Mouse (Mus musculus) CH12.LX (cell line): Measurements from ENCODE around the gene Gm20458. TPM values are rescaled to one million over a fixed set of nuclear protein-coding genes. Genes with fewer than 3 reads are reported as not detected.

ENCODE experiments used
- DNase-seq: peaks from one replicate; pipeline ENCODE4 v3.0.0-alpha.2; 2013; ENCODE audit errors: extremely low read depth
- H3K27ac ChIP-seq: 2 replicates; pipeline ENCODE4 v1.5.1; 2012; ENCODE audit warnings: low read depth, mild to moderate bottlenecking, control low read depth, moderate library complexity; ENCODE audit not compliant: insufficient read depth
- H3K27me3 ChIP-seq: replicated peaks from 2 replicates; pipeline ENCODE3; 2012; ENCODE audit warnings: inconsistent platforms
- H3K36me3 ChIP-seq, 2 experiments: replicated peaks in 1 of 2; 2 replicates each; pipeline versions ENCODE3 to v1.6.1; 2012; ENCODE audit warnings: inconsistent platforms in 1 of 2, low read length in 1 of 2, mild to moderate bottlenecking in 1 of 2, mixed read lengths in 1 of 2, moderate library complexity in 1 of 2; ENCODE audit not compliant: control insufficient read depth in 1 of 2, insufficient read depth in 1 of 2
- H3K4me1 ChIP-seq, 2 experiments: 2 replicates each; pipeline ENCODE4 v1.6.1; 2012; ENCODE audit warnings: inconsistent platforms in 1 of 2, moderate library complexity in 1 of 2; ENCODE audit not compliant: insufficient read depth in 2 of 2, control insufficient read depth in 1 of 2
- H3K4me2 ChIP-seq: 2 replicates; pipeline ENCODE4 v1.6.1; 2012; ENCODE audit warnings: low read depth, mild to moderate bottlenecking, control low read depth; ENCODE audit not compliant: poor library complexity, insufficient read depth, severe bottlenecking
- H3K4me3 ChIP-seq, 3 experiments: fragments of 150-350 bp in 1 of 3; sonication (generic) in 1 of 3; replicated peaks in 1 of 3; 2 replicates each; pipeline versions ENCODE3 to v1.5.1; 2011 to 2012; ENCODE audit warnings: low read depth in 2 of 3, low read length in 2 of 3, mild to moderate bottlenecking in 2 of 3, moderate library complexity in 2 of 3, control low read depth in 1 of 3, improper control_type of control experiment in 1 of 3, inconsistent platforms in 1 of 3, mixed read lengths in 1 of 3; ENCODE audit not compliant: poor library complexity in 1 of 3
- H3K79me2 ChIP-seq: replicated peaks from 2 replicates; pipeline ENCODE4 v1.6.1; 2012; ENCODE audit warnings: mild to moderate bottlenecking, moderate library complexity; ENCODE audit not compliant: control insufficient read depth, poor library complexity, insufficient read depth, severe bottlenecking; ENCODE audit errors: extremely low read depth
- H3K9ac ChIP-seq: 2 replicates; pipeline ENCODE4 v1.6.1; 2012; ENCODE audit warnings: low read depth, mild to moderate bottlenecking, control low read depth, moderate library complexity; ENCODE audit not compliant: insufficient read depth
- H3K9me3 ChIP-seq: replicated peaks from 2 replicates; pipeline ENCODE3; 2012; ENCODE audit warnings: low read length, inconsistent platforms, mixed read lengths
- BHLHE40 ChIP-seq: IDR thresholded peaks from 2 replicates; pipeline ENCODE4 v1.6.1; 2011; ENCODE audit warnings: mild to moderate bottlenecking, low read depth, low read length, improper control_type of control experiment
- CHD1 ChIP-seq: IDR thresholded peaks from 2 replicates; pipeline ENCODE4 v1.6.1; 2012; ENCODE audit warnings: low read depth, low read length, improper control_type of control experiment, inconsistent platforms
- CHD2 ChIP-seq: IDR thresholded peaks from 2 replicates; pipeline ENCODE4 v1.6.1; 2011; ENCODE audit warnings: low read length, improper control_type of control experiment
- CTCF ChIP-seq, 2 experiments: IDR thresholded peaks in 1 of 2; conservative IDR thresholded peaks in 1 of 2; 2 replicates each; pipeline ENCODE4 v1.5.1; 2011 to 2012; ENCODE audit warnings: low read depth in 2 of 2, low read length in 2 of 2, improper control_type of control experiment in 1 of 2, inconsistent platforms in 1 of 2, mild to moderate bottlenecking in 1 of 2, moderate library complexity in 1 of 2
- ELF1 ChIP-seq: IDR thresholded peaks from 2 replicates; pipeline ENCODE4 v1.6.1; 2014; ENCODE audit warnings: low read depth, mild to moderate bottlenecking, inconsistent platforms, low read length, improper control_type of control experiment
- EP300 ChIP-seq: IDR thresholded peaks from 2 replicates; pipeline ENCODE4 v1.6.1; 2011; ENCODE audit warnings: low read length, improper control_type of control experiment
- GABPA ChIP-seq: IDR thresholded peaks from 2 replicates; pipeline ENCODE4 v1.6.1; 2012; ENCODE audit warnings: low read depth, low read length, improper control_type of control experiment, inconsistent platforms; ENCODE audit not compliant: insufficient replicate concordance
- HCFC1 ChIP-seq: IDR thresholded peaks from 2 replicates; pipeline ENCODE4 v1.6.1; 2012; ENCODE audit warnings: low read depth, mild to moderate bottlenecking, inconsistent platforms, low read length, improper control_type of control experiment
- IRF4 ChIP-seq: IDR thresholded peaks from 2 replicates; pipeline ENCODE4 v1.6.1; 2014; ENCODE audit warnings: low read depth, mild to moderate bottlenecking, inconsistent platforms, low read length, improper control_type of control experiment
- JUN ChIP-seq: IDR thresholded peaks from 2 replicates; pipeline ENCODE4 v1.6.1; 2011; ENCODE audit warnings: low read depth, mild to moderate bottlenecking, low read length, improper control_type of control experiment, moderate library complexity; ENCODE audit not compliant: insufficient read depth
- KAT2A ChIP-seq: IDR thresholded peaks from 2 replicates; pipeline ENCODE4 v1.6.1; 2012; ENCODE audit warnings: low read length, improper control_type of control experiment, inconsistent platforms; ENCODE audit not compliant: insufficient replicate concordance
- MAFK ChIP-seq: IDR thresholded peaks from 2 replicates; pipeline ENCODE4 v1.6.1; 2011; ENCODE audit warnings: low read length, improper control_type of control experiment; ENCODE audit not compliant: insufficient replicate concordance
- MAX ChIP-seq: IDR thresholded peaks from 2 replicates; pipeline ENCODE4 v1.6.1; 2011; ENCODE audit warnings: low read length, improper control_type of control experiment
- MAZ ChIP-seq: IDR thresholded peaks from 2 replicates; pipeline ENCODE4 v1.6.1; 2012; ENCODE audit warnings: low read depth, mild to moderate bottlenecking, inconsistent platforms, low read length, improper control_type of control experiment, moderate library complexity
- MXI1 ChIP-seq: IDR thresholded peaks from 2 replicates; pipeline ENCODE4 v1.6.1; 2011; ENCODE audit warnings: mild to moderate bottlenecking, low read depth, low read length, improper control_type of control experiment
- NELFE ChIP-seq: IDR thresholded peaks from 2 replicates; pipeline ENCODE4 v1.6.1; 2011; ENCODE audit warnings: low read depth, low read length, improper control_type of control experiment
- NRF1 ChIP-seq: IDR thresholded peaks from 2 replicates; pipeline ENCODE4 v1.6.1; 2014; ENCODE audit warnings: low read depth, mild to moderate bottlenecking, inconsistent platforms, low read length, improper control_type of control experiment, moderate library complexity
- PAX5 ChIP-seq: IDR thresholded peaks from 2 replicates; pipeline ENCODE4 v1.6.1; 2012; ENCODE audit warnings: low read length, inconsistent platforms, mixed read lengths
- POLR2A ChIP-seq: IDR thresholded peaks from 2 replicates; pipeline ENCODE4 v1.6.1; 2011; ENCODE audit warnings: low read depth, mild to moderate bottlenecking, improper control_type of control experiment, low read length
- RCOR1 ChIP-seq: conservative IDR thresholded peaks from 2 replicates; pipeline ENCODE4 v1.6.1; 2012; ENCODE audit warnings: low read depth, mild to moderate bottlenecking, inconsistent platforms, low read length, improper control_type of control experiment
- SIN3A ChIP-seq: IDR thresholded peaks from 2 replicates; pipeline ENCODE4 v1.6.1; 2012; ENCODE audit warnings: low read length, improper control_type of control experiment, inconsistent platforms
- SMC3 ChIP-seq: IDR thresholded peaks from 2 replicates; pipeline ENCODE4 v1.6.1; 2011; ENCODE audit warnings: low read depth, low read length, improper control_type of control experiment
- TCF12 ChIP-seq: IDR thresholded peaks from 2 replicates; pipeline ENCODE4 v1.6.1; 2014; ENCODE audit warnings: low read depth, mild to moderate bottlenecking, inconsistent platforms, low read length, improper control_type of control experiment
- USF2 ChIP-seq: conservative IDR thresholded peaks from 2 replicates; pipeline ENCODE4 v1.6.1; 2011; ENCODE audit warnings: low read depth, low read length, improper control_type of control experiment
- ZC3H11A ChIP-seq: IDR thresholded peaks from 2 replicates; pipeline ENCODE4 v1.6.1; 2012; ENCODE audit warnings: low read depth, mild to moderate bottlenecking, inconsistent platforms, low read length, improper control_type of control experiment
- ZMIZ1 ChIP-seq: IDR thresholded peaks from 2 replicates; pipeline ENCODE4 v1.6.1; 2012; ENCODE audit warnings: low read depth, mild to moderate bottlenecking, inconsistent platforms, low read length, improper control_type of control experiment
- ZNF384 ChIP-seq: IDR thresholded peaks from 2 replicates; pipeline ENCODE4 v1.6.1; 2012; ENCODE audit warnings: low read depth, low read length, improper control_type of control experiment, inconsistent platforms
- dilution Hi-C: fragments of 300-500 bp; cut with MboI; formaldehyde crosslinking; loops from 2 replicates; pipeline ENCODE4 v1.14.3; 2020; ENCODE audit warnings: low sequenced_read_pairs; ENCODE audit not compliant: extremely low pct_unique_long_range_greater_than_20kb, extremely low pct_ligation_motif_present
- in situ Hi-C: fragments of 300-500 bp; cut with MboI; formaldehyde crosslinking; loops from 3 replicates; pipeline ENCODE4 v1.14.3; 2019; ENCODE audit warnings: low sequenced_read_pairs, low pct_ligation_motif_present, low pct_unique_long_range_greater_than_20kb, mixed read lengths
- polyA plus RNA-seq: library from polyadenylated mRNA; unstranded; fragments of >175 nt; gene quantifications from 2 replicates; pipeline ENCODE4 v1.2.1, GENCODE M21; 2012; ENCODE audit warnings: low read depth; ENCODE audit not compliant: insufficient read length
- total RNA-seq, 2 experiments: library from RNA; depleted of rRNA; stranded (reverse); fragments of 300-350 nt in 1 of 2; fragments of >200 nt in 1 of 2; gene quantifications; 2 replicates each; pipeline ENCODE4 v1.2.3; 2012 to 2014

Gm20458 gene
- total and polyA plus RNA-seq, 3 experiments: 0.31 to 1.1 (median 0.74) TPM

DNA sequence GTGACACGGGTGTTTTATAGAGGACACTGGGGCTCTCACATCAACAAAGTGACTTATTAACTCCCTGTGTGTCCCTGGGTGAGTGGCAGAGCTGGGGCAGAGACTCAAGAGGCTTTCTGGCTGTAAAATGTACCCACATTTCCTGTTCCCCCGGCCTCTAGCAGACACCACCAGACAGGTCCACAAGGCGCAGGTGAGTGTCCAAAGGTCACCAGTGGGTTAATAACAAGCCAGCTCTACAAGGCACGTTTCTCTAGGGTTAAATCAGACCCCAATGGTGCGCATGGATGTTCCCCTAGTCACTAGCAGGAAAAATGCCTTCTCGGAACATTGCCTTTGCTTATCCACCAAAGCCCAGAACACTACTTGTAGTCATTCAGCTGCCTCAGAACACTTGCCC, 23.1 kb upstream of the Gm20458 start:
- DNase-seq: no peak
- dilution Hi-C loops: no loop called here
- H3K27me3 ChIP-seq: no peaks in the 10 kb centered on the region
- H3K9me3 ChIP-seq: no peaks in the 10 kb centered on the region
- H3K4me2 ChIP-seq: no peak overlapping the region
- peaks cover 31 to 76% of the 10 kb centered on the region in 2 experiments for H3K4me1 ChIP-seq
- H3K36me3 ChIP-seq: peaks cover 0 to 42% of the 10 kb centered on the region in 2 experiments
- in situ Hi-C loops: no loop called here
- no peak overlapping the region for H3K4me3 ChIP-seq
- no peak overlapping the region for H3K9ac ChIP-seq
- peaks cover 61% of the 10 kb centered on the region for H3K79me2 ChIP-seq
- TF ChIP-seq ZC3H11A: no peak
- no peak for TF ChIP-seq MAZ
- TF ChIP-seq JUN: no peak
- no peak for TF ChIP-seq CHD2
- TF ChIP-seq TCF12: no peak
- no peak for TF ChIP-seq KAT2A
- TF ChIP-seq, all 38 proteins: peak for 0
- H3K27ac ChIP-seq: no peak overlapping the region

DNA sequence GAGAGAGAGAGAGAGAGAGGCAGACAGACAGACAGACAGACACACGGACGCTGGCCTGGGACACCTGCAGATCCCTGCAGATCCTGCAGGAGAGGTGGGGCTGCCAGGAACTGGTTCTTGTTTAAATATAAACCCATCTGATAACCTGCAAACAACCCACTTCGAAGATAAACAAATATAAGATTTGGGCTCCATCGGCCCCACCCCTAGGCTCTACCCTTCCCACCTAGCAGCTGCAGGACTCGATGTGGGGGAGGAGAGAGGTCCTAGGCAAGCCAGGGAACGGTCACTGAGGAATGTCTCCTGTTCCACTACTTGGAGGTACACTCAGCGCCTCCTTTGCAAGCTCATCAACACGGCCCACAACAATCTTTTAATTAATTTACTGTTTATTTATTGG, 22.5 kb upstream of the Gm20458 start:
- in situ Hi-C loops: no loop called here

DNA sequence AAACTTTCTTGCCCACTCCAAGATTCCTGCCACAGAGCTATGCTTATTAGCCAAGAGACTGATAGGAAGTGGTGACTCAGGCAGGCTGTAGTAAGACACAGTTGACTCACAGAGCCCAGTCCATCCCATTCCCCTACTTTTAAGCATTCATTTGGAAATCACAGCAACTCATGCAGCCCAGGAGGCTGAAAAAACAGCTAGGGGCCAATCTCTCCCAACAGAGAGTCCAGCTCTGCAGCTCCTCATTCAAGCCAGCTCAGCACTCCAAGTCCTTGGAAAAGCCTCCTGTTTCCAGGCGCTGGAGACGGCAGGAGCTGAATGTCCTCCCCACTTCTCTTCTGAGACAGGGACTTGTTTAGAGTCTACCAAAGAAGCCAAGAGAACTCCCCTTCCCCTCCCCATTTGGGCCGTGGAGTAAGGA, 21.8 kb upstream of the Gm20458 start:
- no peaks in the 10 kb centered on the region for H3K9me3 ChIP-seq
- peaks cover 0 to 29% of the 10 kb centered on the region in 2 experiments for H3K36me3 ChIP-seq
- peaks cover 36 to 82% of the 10 kb centered on the region in 2 experiments for H3K4me1 ChIP-seq
- no peak for DNase-seq
- peaks cover 2% of the 10 kb centered on the region for H3K27me3 ChIP-seq
- TF ChIP-seq MXI1 (no peak), GABPA (no peak), PAX5 (no peak), ELF1 (no peak), SIN3A (no peak), ZMIZ1 (no peak), NRF1 (no peak), BHLHE40 (no peak), RCOR1 (no peak), CHD1 (no peak), EP300 (no peak), MAFK (no peak), MAX (no peak), NELFE (no peak), HCFC1 (no peak), CTCF (conservative IDR thresholded peaks at IDR 0.05 in 1 of 2, IDR thresholded peaks at IDR 0.05 in 1 of 2; ENCODE audit: low read depth in 2 of 2, low read length in 2 of 2) (no peak), ZC3H11A (no peak), TCF12 (no peak)
- dilution Hi-C loops (no loop called here), in situ Hi-C loops (no loop called here)
- H3K4me3 ChIP-seq: no peak overlapping the region
- H3K9ac ChIP-seq: no peak overlapping the region
- H3K27ac ChIP-seq: no peak overlapping the region
- H3K4me2 ChIP-seq: no peak overlapping the region
- H3K79me2 ChIP-seq: peaks cover 49% of the 10 kb centered on the region

More for the DNA sequence above, 22.5 kb upstream of the Gm20458 start:
- H3K27me3 ChIP-seq: no peaks in the 10 kb centered on the region
- H3K4me2 ChIP-seq: no peak overlapping the region
- TF ChIP-seq CHD2 (no peak), CHD1 (no peak), NRF1 (no peak), TCF12 (no peak), ZC3H11A (no peak), USF2 (no peak), IRF4 (no peak), ZNF384 (no peak), MXI1 (no peak), JUN (no peak), SMC3 (no peak), EP300 (no peak), POLR2A (no peak), MAZ (no peak), SIN3A (no peak)
- H3K9ac ChIP-seq: no peak overlapping the region
- no peak overlapping the region for H3K4me3 ChIP-seq
- no peaks in the 10 kb centered on the region for H3K9me3 ChIP-seq
- H3K36me3 ChIP-seq: peaks cover 0 to 36% of the 10 kb centered on the region in 2 experiments
- peaks cover 56% of the 10 kb centered on the region for H3K79me2 ChIP-seq
- DNase-seq: no peak
- H3K27ac ChIP-seq: no peak overlapping the region
- peaks cover 28 to 74% of the 10 kb centered on the region in 2 experiments for H3K4me1 ChIP-seq
- dilution Hi-C loops: no loop called here
